Mouse (Mus musculus): Measurements from ENCODE around the gene Epb41. TPM values are rescaled to one million over a fixed set of nuclear protein-coding genes. Genes with fewer than 3 reads are reported as not detected.
A peak's percentile ranks its signal among the peaks of the same experiment; 100 is the strongest.

The Epb41 gene
- polyA plus RNA-seq, 1 experiment from 2014 or later: 208 TPM

DNA sequence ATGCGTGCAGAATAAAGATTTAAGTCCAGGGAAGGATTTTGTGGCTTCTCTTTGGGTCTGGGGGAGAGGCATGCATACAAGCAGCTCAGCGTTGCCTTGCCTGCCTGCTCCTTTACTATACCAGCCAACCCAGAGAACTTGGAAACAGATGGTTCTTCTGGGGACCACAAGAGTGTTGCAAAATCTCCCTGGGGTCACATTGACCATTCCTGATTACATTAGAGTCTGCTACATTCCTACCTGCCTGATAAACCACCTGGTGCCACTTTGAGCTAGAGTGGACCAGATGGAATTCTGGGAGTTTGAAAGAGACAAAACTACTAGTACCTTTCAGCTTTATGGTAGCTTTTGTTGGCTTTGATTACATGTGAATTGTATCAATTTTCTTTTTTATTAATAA is 198.3 kb downstream of the Epb41 start:
- DNase-seq (ENCODE audit: low spot score): no peak
- Histone ChIP-seq H3K27ac (ENCODE audit: low read depth, low read length) (no peak overlapping the region), H3K9ac (ENCODE audit: low read depth, low read length) (0 out of 2 replicates have a peak overlapping the region, but pooled peaks have one; percentile 23), H3K4me3 (ENCODE audit: low read depth, low read length) (no peak overlapping the region), H3K4me1 (replicated peaks; ENCODE audit: control insufficient read depth, insufficient read depth, low read length) (peaks cover 4% of the 10 kb centered on the region; the same call in 1 of the 2 replicates), H3K4me2 (replicated peaks; ENCODE audit: low read depth, low read length) (no peak overlapping the region), H3K36me3 (ENCODE audit: control insufficient read depth, insufficient read depth, low read length) (no peaks in the 10 kb centered on the region), H3K9me3 (ENCODE audit: control insufficient read depth, low read length) (no peaks in the 10 kb centered on the region), H3K27me3 (ENCODE audit: control insufficient read depth, insufficient read depth, low read length) (no peaks in the 10 kb centered on the region)
- ATAC-seq (ENCODE audit: low FRiP score): no peak
- 83% methylated on average over 2 of the region's 2 CpGs for WGBS

DNA sequence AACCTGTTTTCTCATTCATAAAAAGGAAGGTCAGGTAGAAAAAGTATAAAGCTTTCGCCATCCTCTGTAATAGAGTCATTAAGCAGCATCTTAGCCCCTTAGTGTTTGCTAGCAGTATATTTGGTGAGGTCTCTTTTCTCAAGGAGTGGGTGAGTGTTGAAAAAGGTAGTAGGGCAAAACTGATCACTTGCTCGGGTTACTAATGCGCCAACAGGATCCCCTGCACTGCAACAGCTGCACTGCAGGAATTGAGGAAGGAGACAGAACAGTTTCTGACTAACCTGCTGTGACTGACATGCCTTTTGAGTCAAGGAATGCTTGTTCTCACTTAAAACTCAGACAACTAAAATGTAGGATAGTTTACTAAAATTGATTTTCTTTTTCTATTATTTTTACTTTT is 199.9 kb downstream of the Epb41 start:
- Histone ChIP-seq H3K4me3 (ENCODE audit: low read depth, low read length) (peak overlapping the region; percentile 99), H3K27ac (ENCODE audit: low read depth, low read length) (no peak overlapping the region), H3K9me3 (ENCODE audit: control insufficient read depth, low read length) (no peaks in the 10 kb centered on the region), H3K4me2 (replicated peaks; ENCODE audit: low read depth, low read length) (peak overlapping the region; percentile 88), H3K36me3 (ENCODE audit: control insufficient read depth, insufficient read depth, low read length) (no peaks in the 10 kb centered on the region), H3K27me3 (ENCODE audit: control insufficient read depth, insufficient read depth, low read length) (no peaks in the 10 kb centered on the region), H3K9ac (ENCODE audit: low read depth, low read length) (peak overlapping the region; percentile 15; the same call in 1 of the 2 replicates), H3K4me1 (replicated peaks; ENCODE audit: control insufficient read depth, insufficient read depth, low read length) (peaks cover 4% of the 10 kb centered on the region; the same call in 1 of the 2 replicates)
- DNase-seq (ENCODE audit: low spot score): no peak
- ATAC-seq (ENCODE audit: low FRiP score): no peak
- 51% methylated on average over 3 of the region's 3 CpGs for WGBS

DNA sequence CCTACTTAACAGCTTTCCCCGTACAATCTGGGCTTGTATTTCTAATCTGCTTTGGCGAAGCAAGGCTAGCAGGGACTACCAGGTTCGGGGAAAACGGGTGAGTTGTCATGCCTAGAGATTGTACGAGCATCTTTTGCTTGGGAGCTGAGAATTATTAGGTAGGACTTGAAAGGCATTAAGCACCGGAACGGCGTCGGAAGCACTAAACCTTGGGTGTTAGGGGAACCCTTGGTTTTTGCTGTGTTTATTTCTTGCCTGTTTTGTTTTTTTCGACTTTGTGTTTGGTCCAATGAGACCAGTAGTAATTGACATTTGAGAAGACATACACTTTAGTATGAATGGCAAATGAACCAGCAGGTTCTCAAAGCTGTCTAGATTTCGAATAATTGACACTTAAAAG is 200.6 kb downstream of the Epb41 start:
- Histone ChIP-seq H3K4me3 (ENCODE audit: low read depth, low read length) (peak overlapping the region; percentile 99), H3K27me3 (ENCODE audit: control insufficient read depth, insufficient read depth, low read length) (no peaks in the 10 kb centered on the region), H3K36me3 (ENCODE audit: control insufficient read depth, insufficient read depth, low read length) (no peaks in the 10 kb centered on the region), H3K27ac (ENCODE audit: low read depth, low read length) (peak overlapping the region; percentile 100; the same call in 1 of the 2 replicates), H3K4me1 (replicated peaks; ENCODE audit: control insufficient read depth, insufficient read depth, low read length) (peaks cover 4% of the 10 kb centered on the region; the same call in 1 of the 2 replicates), H3K4me2 (replicated peaks; ENCODE audit: low read depth, low read length) (peak overlapping the region; percentile 88), H3K9me3 (ENCODE audit: control insufficient read depth, low read length) (no peaks in the 10 kb centered on the region), H3K9ac (ENCODE audit: low read depth, low read length) (peak overlapping the region; percentile 100)
- no peak for ATAC-seq (ENCODE audit: low FRiP score)
- no peak for DNase-seq (ENCODE audit: low spot score)
- WGBS: 5% methylated on average over 11 of the region's 11 CpGs

DNA sequence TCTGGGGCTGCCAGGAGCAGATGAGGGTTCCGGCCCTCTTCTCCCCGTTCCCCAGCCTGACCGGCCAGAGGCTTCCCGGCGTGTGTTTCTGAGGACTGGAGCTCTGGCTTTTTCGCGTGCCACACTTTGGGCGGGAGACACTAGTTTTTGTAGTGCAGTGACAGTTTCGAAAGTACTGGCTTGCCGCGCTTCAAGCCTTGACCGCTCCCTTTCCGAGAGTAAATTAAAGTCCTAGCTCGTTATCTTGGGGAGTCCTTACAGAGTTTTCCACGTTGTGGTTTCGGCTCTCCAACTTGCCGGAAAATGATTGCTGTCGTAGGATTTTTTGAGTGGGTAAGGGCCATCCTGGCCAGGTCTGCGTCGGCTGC is 201.0 kb downstream of the Epb41 start:
- no peaks in the 10 kb centered on the region for H3K27me3 ChIP-seq (ENCODE audit: control insufficient read depth, insufficient read depth, low read length)
- under 1% methylated on average over 20 of the region's 20 CpGs for WGBS
- no peaks in the 10 kb centered on the region for H3K36me3 ChIP-seq (ENCODE audit: control insufficient read depth, insufficient read depth, low read length)
- ATAC-seq (ENCODE audit: low FRiP score): 0 out of 2 replicates have a peak, but pooled peaks have one; percentile 22
- peak overlapping the region; percentile 88 for H3K4me2 ChIP-seq (replicated peaks; ENCODE audit: low read depth, low read length)
- H3K27ac ChIP-seq (ENCODE audit: low read depth, low read length): peak overlapping the region; percentile 100
- DNase-seq (ENCODE audit: low spot score): no peak
- peak overlapping the region; percentile 99 for H3K4me3 ChIP-seq (ENCODE audit: low read depth, low read length)
- H3K9me3 ChIP-seq (ENCODE audit: control insufficient read depth, low read length): no peaks in the 10 kb centered on the region
- H3K4me1 ChIP-seq (replicated peaks; ENCODE audit: control insufficient read depth, insufficient read depth, low read length): peaks cover 2% of the 10 kb centered on the region; the same call in 1 of the 2 replicates
- peak overlapping the region; percentile 100 for H3K9ac ChIP-seq (ENCODE audit: low read depth, low read length)

Other genes with a start within 250 kb of the Epb41 start
- gene Ptpru, start 237.0 kb downstream of the Epb41 start, polyA plus RNA-seq (2014; fragmentation: Nextera tagmentation; extraction: Ambion mirVana): 11.4 and 13.2 TPM in 2 replicates
- gene Mecr, start 231.9 kb downstream of the Epb41 start, polyA plus RNA-seq (2014; fragmentation: Nextera tagmentation; extraction: Ambion mirVana): 44.2 and 45.6 TPM in 2 replicates
- 128 and 132 TPM in 2 replicates for gene Srsf4, start 201.7 kb downstream of the Epb41 start, polyA plus RNA-seq (2014; fragmentation: Nextera tagmentation; extraction: Ambion mirVana)
- 0.60 and 0.67 TPM in 2 replicates for gene Tmem200b, start 153.6 kb downstream of the Epb41 start, polyA plus RNA-seq (2014; fragmentation: Nextera tagmentation; extraction: Ambion mirVana)
- gene Gm10300, start 624 bp downstream of the Epb41 start, polyA plus RNA-seq (2014; fragmentation: Nextera tagmentation; extraction: Ambion mirVana): 0.06 and 0.08 TPM in 2 replicates
- gene Oprd1, start 69.2 kb upstream of the Epb41 start, polyA plus RNA-seq (2014; fragmentation: Nextera tagmentation; extraction: Ambion mirVana): 0.06 TPM in 1 of 2 replicates, not detected in the other
- gene Ythdf2, start 137.0 kb upstream of the Epb41 start, polyA plus RNA-seq (2014; fragmentation: Nextera tagmentation; extraction: Ambion mirVana): 161 TPM in 2 replicates
- gene Gmeb1, start 186.3 kb upstream of the Epb41 start, polyA plus RNA-seq (2014; fragmentation: Nextera tagmentation; extraction: Ambion mirVana): 38.4 and 41.4 TPM in 2 replicates
- gene Taf12, start 199.1 kb upstream of the Epb41 start, polyA plus RNA-seq (2014; fragmentation: Nextera tagmentation; extraction: Ambion mirVana): 60.5 and 65.0 TPM in 2 replicates
- gene Rab42, start 228.1 kb upstream of the Epb41 start, polyA plus RNA-seq (2014; fragmentation: Nextera tagmentation; extraction: Ambion mirVana): 0.39 and 0.61 TPM in 2 replicates

Measured in hindbrain, embryonic 11.5 days (tissue).